Mouse (Mus musculus) lung, embryonic 14.5 days (tissue): Measurements from ENCODE around the gene Ubl4a. TPM values are rescaled to one million over a fixed set of nuclear protein-coding genes. Genes with fewer than 3 reads are reported as not detected.
"Not testable (repeated sequence)": the region's sequence is repeated elsewhere in the genome, so short reads cannot be mapped to it uniquely, and the experiment has no call there.

ENCODE experiments used
- ATAC-seq: fragments of 200-750 bp; cut with Nextera tagmentation; 2 replicates; pipeline ENCODE4 v1.8.0; 2017; ENCODE audit warnings: mild to moderate bottlenecking, moderate TSS enrichment, moderate library complexity; ENCODE audit not compliant: insufficient read depth
- DNase-seq: peaks from one replicate; pipeline ENCODE4 v3.0.0-alpha.2; 2015
- H3K27ac ChIP-seq: fragments of 300-500 bp; sonication (generic); 2 replicates; pipeline ENCODE4 v1.5.1; 2014; ENCODE audit warnings: low read depth, mild to moderate bottlenecking, moderate library complexity
- H3K27me3 ChIP-seq: fragments of 300-500 bp; sonication (generic); 2 replicates; pipeline ENCODE4 v1.6.1; 2014; ENCODE audit warnings: low read length, control low read depth; ENCODE audit not compliant: insufficient read depth
- H3K36me3 ChIP-seq: fragments of 300-500 bp; sonication (generic); 2 replicates; pipeline ENCODE4 v1.6.1; 2014; ENCODE audit warnings: control low read depth; ENCODE audit not compliant: insufficient read depth
- H3K4me1 ChIP-seq: fragments of 300-500 bp; sonication (generic); 2 replicates; pipeline ENCODE4 v1.6.1; 2014; ENCODE audit warnings: antibody characterized with exemption, control low read depth; ENCODE audit not compliant: insufficient read depth
- H3K4me2 ChIP-seq: fragments of 300-500 bp; sonication (generic); 2 replicates; pipeline ENCODE4 v1.6.1; 2014; ENCODE audit warnings: mild to moderate bottlenecking
- H3K4me3 ChIP-seq: fragments of 300-500 bp; sonication (generic); 2 replicates; pipeline ENCODE4 v1.5.1; 2014; ENCODE audit warnings: low read depth, low read length
- H3K9ac ChIP-seq: fragments of 300-500 bp; sonication (generic); 2 replicates; pipeline ENCODE4 v1.6.1; 2014
- H3K9me3 ChIP-seq: fragments of 300-500 bp; sonication (generic); 2 replicates; pipeline ENCODE4 v1.6.1; 2016; ENCODE audit warnings: low read depth, low read length, control low read depth
- CTCF ChIP-seq: IDR thresholded peaks from 2 replicates; pipeline ENCODE4 v1.5.1; 2016; ENCODE audit warnings: antibody characterized with exemption, low read depth
- WGBS: fragments of 180-500 bp; shearing (Covaris S2); extraction: QIAGEN DNeasy Blood & Tissue Kit; methylation state at CpG from one replicate; pipeline ENCODE4 v1.1.7; 2014; 5-methylcytosine and 5-hydroxymethylcytosine counted together
- polyA plus RNA-seq: library from polyadenylated mRNA; unstranded; fragments of >200 nt; fragmentation: Nextera tagmentation; extraction: Ambion mirVana; gene quantifications from 2 replicates; pipeline ENCODE4 v1.2.1, GENCODE M21; 2014

Gene Ubl4a
- polyA plus RNA-seq, 1 experiment from 2014 or later: 88.8 TPM

- no peaks in the 10 kb centered on the region for H3K36me3 ChIP-seq
- peak; percentile 47 for TF ChIP-seq CTCF
Observed at GRCm38 (mm10) chrX:74368209-74368909, 4.7 kb downstream of the Ubl4a start.

DNA sequence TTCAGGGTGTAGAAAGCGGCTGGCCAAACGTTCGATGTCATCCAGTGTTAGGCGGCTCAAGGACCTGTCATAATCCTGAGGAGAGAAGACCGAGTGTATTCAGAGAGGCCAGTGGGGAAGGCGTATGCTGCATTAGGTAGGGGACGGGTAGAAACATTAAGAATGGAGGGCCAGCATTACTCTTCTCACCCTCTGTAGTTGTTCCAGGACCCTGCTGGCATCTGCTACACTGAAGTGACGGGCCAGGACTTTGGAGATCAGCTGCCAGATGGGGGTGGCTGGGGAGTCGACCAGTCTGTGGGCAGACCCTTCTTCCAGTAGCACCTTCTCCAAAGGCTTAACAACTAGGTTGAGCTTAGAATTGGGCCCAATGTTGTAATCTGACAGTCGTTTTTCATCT, 5.5 kb downstream of the Ubl4a start:
- Histone ChIP-seq H3K4me1 (no peaks in the 10 kb centered on the region), H3K27ac (no peak overlapping the region), H3K27me3 (no peaks in the 10 kb centered on the region), H3K9me3 (no peaks in the 10 kb centered on the region), H3K9ac (peak overlapping the region; percentile 77), H3K4me2 (peak overlapping the region; percentile 59), H3K36me3 (no peaks in the 10 kb centered on the region), H3K4me3 (peak overlapping the region; percentile 57)
- ATAC-seq (no peak), DNase-seq (no peak)
- TF ChIP-seq CTCF: no peak
- WGBS: 57% methylated on average over 10 of the region's 10 CpGs

More at GRCm38 (mm10) chrX:74368209-74368909, 4.7 kb downstream of the Ubl4a start:
- 10% methylated on average over 36 of the region's 49 CpGs for WGBS
- H3K4me2 ChIP-seq: peak overlapping the region; percentile 59
- no peaks in the 10 kb centered on the region for H3K27me3 ChIP-seq
- peak; percentile 81 for ATAC-seq
- peak overlapping the region; percentile 73 for H3K27ac ChIP-seq
- no peaks in the 10 kb centered on the region for H3K4me1 ChIP-seq
- peak overlapping the region; percentile 77 for H3K9ac ChIP-seq
- H3K4me3 ChIP-seq: peak overlapping the region; percentile 57
- no peaks in the 10 kb centered on the region for H3K9me3 ChIP-seq
- peak; percentile 82 for DNase-seq

GRCm38 (mm10) chrX:74359171-74359570, 13.8 kb downstream of the Ubl4a start:
- no peaks in the 10 kb centered on the region for H3K36me3 ChIP-seq
- H3K9ac ChIP-seq: no peak overlapping the region
- H3K4me1 ChIP-seq: no peaks in the 10 kb centered on the region
- H3K9me3 ChIP-seq: no peaks in the 10 kb centered on the region
- WGBS: 36% methylated on average over 11 of the region's 11 CpGs
- no peak overlapping the region for H3K4me3 ChIP-seq
- DNase-seq (peak; percentile 30), ATAC-seq (no peak)
- no peaks in the 10 kb centered on the region for H3K27me3 ChIP-seq
- no peak for TF ChIP-seq CTCF
- H3K4me2 ChIP-seq: no peak overlapping the region
- H3K27ac ChIP-seq: no peak overlapping the region

DNA sequence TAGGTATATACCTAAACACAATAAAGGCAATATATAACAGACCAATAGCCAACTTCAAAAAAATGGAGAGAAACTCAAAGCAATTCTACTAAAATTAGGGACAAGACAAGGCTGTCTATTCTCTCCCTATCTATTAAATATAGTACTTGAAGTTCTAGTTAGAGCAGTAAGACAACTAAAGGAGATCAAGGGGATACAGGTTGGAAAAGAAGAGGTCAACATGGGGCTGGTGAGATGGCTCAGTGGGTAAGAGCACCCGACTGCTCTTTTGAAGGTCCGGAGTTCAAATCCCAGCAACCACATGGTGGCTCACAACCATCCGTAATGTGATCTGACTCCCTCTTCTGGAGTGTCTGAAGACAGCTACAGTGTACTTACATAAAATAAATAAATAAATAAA, 15.9 kb downstream of the Ubl4a start:
- 77% methylated on average over 3 of the region's 3 CpGs for WGBS
- H3K4me3 ChIP-seq, H3K9me3 ChIP-seq, H3K4me1 ChIP-seq, H3K27ac ChIP-seq, H3K27me3 ChIP-seq, DNase-seq, ATAC-seq, H3K36me3 ChIP-seq, H3K9ac ChIP-seq, H3K4me2 ChIP-seq: not testable (repeated sequence)

DNA sequence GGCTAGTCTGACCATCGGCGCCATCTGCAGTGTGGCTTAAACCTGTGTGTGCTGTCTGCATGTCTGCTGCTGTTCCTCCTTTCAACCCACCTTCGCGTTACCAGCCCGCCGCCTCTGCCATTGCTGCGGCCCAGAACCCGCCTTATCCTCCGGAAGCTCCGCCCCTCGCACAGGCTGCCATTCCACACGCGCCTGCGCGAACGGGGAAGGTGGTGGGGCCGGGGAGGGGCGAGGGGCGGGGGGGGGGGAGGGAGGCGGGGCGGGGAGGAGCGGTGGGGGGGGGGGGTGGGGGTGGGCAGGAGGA, 19.6 kb downstream of the Ubl4a start, which contains the start of gene Lage3:
TSS of gene Lage3 (minus strand) at position 152 of the 304 bp plus-strand sequence.
- Histone ChIP-seq H3K27me3 (no peaks in the 10 kb centered on the region), H3K4me1 (no peaks in the 10 kb centered on the region), H3K27ac (no peak within 1 kb of the TSS), H3K9ac (peak within 1 kb of the TSS; percentile 48), H3K4me3 (peak within 1 kb of the TSS; percentile 47), H3K9me3 (no peaks in the 10 kb centered on the region), H3K4me2 (peak within 1 kb of the TSS; percentile 67), H3K36me3 (no peaks in the 10 kb centered on the region)
- 27% methylated on average over 11 of the region's 22 CpGs for WGBS
- ATAC-seq (peak; percentile 89), DNase-seq (peak; percentile 87)
- no peak for TF ChIP-seq CTCF

GRCm38 (mm10) chrX:74352645-74353466, 20.2 kb downstream of the Ubl4a start:
- peak; percentile 4 for DNase-seq
- Histone ChIP-seq H3K27ac (no peak overlapping the region), H3K27me3 (no peaks in the 10 kb centered on the region), H3K36me3 (no peaks in the 10 kb centered on the region), H3K4me1 (no peaks in the 10 kb centered on the region), H3K4me3 (peak overlapping the region; percentile 47), H3K9me3 (no peaks in the 10 kb centered on the region), H3K9ac (peak overlapping the region; percentile 48), H3K4me2 (peak overlapping the region; percentile 67)
- TF ChIP-seq CTCF: no peak
- WGBS: 20% methylated on average over 13 of the region's 13 CpGs
- peak; percentile 72 for ATAC-seq
